Mouse (Mus musculus): ENCODE measurements around the gene Syt16. TPM values are rescaled to one million over a fixed set of nuclear protein-coding genes. Genes with fewer than 3 reads are reported as not detected.

The Syt16 gene
- polyA plus RNA-seq, 1 experiment, result not detected

DNA sequence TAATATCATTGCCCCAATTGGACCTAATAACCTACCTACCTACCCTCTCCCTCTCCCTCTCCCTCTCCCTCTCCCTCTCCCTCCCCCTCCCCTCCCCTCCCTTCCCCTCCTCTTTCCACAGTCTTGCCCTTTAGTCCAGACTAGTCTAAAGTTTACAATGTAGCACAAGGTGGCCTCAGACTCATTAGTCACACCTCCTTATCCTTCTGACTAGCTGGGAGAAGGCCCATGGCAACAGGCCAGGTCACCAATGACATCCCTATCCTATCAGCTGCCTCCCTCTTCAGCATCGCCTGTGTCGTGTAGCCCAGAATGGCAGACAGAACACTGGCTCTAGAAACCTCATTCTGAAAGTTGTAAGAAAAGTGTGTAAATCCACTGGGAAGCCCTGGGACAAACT is 58.7 kb downstream of the Syt16 start:
- H3K27ac ChIP-seq (replicated peaks; ENCODE audit: low read depth, low read length), result no peak overlapping the region
- no peak overlapping the region for H3K4me3 ChIP-seq (ENCODE audit: insufficient read depth, low read depth, low read length)

DNA sequence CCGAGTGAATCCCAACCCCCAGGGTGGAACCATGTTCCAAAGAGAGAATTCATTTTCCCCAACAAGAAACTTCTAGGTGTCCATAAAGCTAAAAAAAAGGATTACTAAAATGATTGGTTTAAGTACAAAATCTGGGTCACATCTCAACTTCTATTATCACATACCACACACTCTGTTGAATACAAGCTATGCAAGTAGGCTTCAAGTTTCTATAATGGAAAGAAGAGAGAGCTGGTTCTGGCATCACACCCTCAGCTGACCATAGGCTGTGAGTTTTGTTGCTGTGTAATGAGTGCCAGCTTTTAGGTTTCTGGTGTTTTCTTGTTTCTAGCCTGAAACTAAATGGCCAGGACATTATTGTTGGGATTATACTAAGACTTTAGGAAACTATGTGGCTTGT is 65.1 kb downstream of the Syt16 start:
- no peaks in the 10 kb centered on the region for H3K4me1 ChIP-seq (ENCODE audit: control insufficient read depth, insufficient read depth, insufficient read length, low read length)
- no peak overlapping the region for H3K27ac ChIP-seq (replicated peaks; ENCODE audit: low read depth, low read length)
- no peak overlapping the region for H3K4me3 ChIP-seq (ENCODE audit: insufficient read depth, low read depth, low read length)

More for the DNA sequence above, 58.7 kb downstream of the Syt16 start:
- H3K4me1 ChIP-seq (ENCODE audit: control insufficient read depth, insufficient read depth, insufficient read length, low read length), result no peaks in the 10 kb centered on the region

GRCm38 (mm10) chr12:74068912-74069311 is 71.5 kb downstream of the Syt16 start:
- Histone ChIP-seq H3K27ac (replicated peaks; ENCODE audit: low read depth, low read length) (no peak overlapping the region), H3K4me3 (ENCODE audit: insufficient read depth, low read depth, low read length) (no peak overlapping the region), H3K4me1 (ENCODE audit: control insufficient read depth, insufficient read depth, insufficient read length, low read length) (no peaks in the 10 kb centered on the region)

DNA sequence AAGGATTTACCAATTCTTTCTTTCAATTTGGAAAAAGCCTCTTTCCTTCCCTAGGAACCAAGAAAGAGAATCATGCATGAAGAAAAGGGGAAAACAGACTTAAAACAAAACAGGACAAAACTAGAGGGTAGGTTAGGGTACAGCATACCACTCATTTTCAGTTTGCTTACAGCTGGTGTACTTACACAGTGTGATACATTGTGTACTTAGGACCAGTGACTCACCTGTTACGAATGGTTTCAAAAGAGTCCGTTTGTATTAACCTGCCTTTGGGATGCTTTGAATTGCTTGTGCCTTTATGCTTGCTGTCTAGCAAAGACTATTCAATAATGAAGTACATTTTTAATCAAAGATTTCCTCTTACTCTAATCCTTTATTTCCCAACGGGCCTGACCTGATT is 78.1 kb downstream of the Syt16 start:
- no peak overlapping the region for H3K27ac ChIP-seq (replicated peaks; ENCODE audit: low read depth, low read length)
- H3K4me3 ChIP-seq (ENCODE audit: insufficient read depth, low read depth, low read length), result no peak overlapping the region
- no peaks in the 10 kb centered on the region for H3K4me1 ChIP-seq (ENCODE audit: control insufficient read depth, insufficient read depth, insufficient read length, low read length)

DNA sequence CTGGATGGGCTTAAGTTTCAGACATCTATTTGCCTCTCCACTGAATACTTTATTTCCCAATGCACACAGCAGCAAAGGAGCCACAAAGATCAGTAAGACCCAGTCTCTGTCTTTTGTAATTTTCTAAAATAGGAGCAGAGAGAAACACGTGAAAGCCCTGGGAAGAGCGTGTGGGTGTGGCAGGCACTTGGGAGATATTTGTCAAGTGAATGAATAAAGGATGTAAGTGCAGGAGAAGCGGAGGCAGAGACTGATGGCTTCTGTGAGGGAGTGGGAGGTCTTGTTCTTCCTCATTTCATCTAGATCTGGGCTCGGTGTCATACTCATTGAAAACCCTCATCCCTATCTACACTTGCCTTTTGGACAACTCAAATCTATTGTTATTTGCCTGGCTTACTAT is 78.6 kb downstream of the Syt16 start:
- Histone ChIP-seq H3K27ac (replicated peaks; ENCODE audit: low read depth, low read length) (no peak overlapping the region), H3K4me1 (ENCODE audit: control insufficient read depth, insufficient read depth, insufficient read length, low read length) (no peaks in the 10 kb centered on the region), H3K4me3 (ENCODE audit: insufficient read depth, low read depth, low read length) (no peak overlapping the region)

GRCm38 (mm10) chr12:74081122-74081521 is 83.7 kb downstream of the Syt16 start:
- Histone ChIP-seq H3K4me3 (ENCODE audit: insufficient read depth, low read depth, low read length) (no peak overlapping the region), H3K27ac (replicated peaks; ENCODE audit: low read depth, low read length) (no peak overlapping the region), H3K4me1 (ENCODE audit: control insufficient read depth, insufficient read depth, insufficient read length, low read length) (no peaks in the 10 kb centered on the region)

DNA sequence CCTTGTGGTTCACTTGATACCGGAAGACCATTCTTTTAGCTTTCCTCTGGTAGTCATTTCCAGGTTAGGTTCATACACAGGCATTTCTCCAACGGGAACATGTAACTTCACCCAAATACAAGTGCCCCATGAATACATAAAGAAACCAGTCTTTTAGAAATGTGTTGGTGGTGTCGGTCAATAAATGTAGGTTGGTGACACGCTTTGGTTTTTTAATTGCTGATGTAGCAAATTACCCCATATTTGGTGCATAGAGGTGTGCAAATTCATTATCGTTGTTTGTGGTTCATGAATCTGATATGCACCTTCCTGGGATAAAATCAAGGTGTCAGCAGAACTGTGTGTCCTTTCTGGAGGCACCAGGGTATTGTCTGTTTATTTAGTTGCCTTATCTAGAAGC is 86.9 kb downstream of the Syt16 start:
- Histone ChIP-seq H3K27ac (replicated peaks; ENCODE audit: low read depth, low read length) (no peak overlapping the region), H3K4me1 (ENCODE audit: control insufficient read depth, insufficient read depth, insufficient read length, low read length) (no peaks in the 10 kb centered on the region), H3K4me3 (ENCODE audit: insufficient read depth, low read depth, low read length) (no peak overlapping the region)

DNA sequence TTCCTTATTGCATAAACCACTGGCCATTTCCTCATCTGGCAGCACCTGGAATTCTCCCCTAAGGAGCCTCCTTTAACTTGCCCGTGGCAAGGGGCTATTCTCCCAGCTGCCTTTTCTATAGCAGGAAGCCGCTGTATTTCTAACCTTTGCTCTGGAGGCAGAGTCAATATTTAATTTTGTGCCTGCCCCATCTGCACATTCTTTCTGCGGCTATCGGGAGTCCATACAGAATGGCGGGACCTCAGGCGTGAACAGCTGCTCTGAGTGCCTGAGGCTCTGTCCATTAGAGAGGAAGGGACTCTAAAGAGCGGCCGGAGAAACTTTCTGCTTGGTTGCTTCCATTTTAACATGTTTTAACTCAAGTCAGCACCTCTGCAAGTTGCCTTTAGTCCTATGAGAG is 89.6 kb downstream of the Syt16 start:
- no peaks in the 10 kb centered on the region for H3K4me1 ChIP-seq (ENCODE audit: control insufficient read depth, insufficient read depth, insufficient read length, low read length)
- no peak overlapping the region for H3K4me3 ChIP-seq (ENCODE audit: insufficient read depth, low read depth, low read length)
- H3K27ac ChIP-seq (replicated peaks; ENCODE audit: low read depth, low read length), result no peak overlapping the region

GRCm38 (mm10) chr12:74089342-74090131 is 92.1 kb downstream of the Syt16 start:
- no peak overlapping the region for H3K4me3 ChIP-seq (ENCODE audit: insufficient read depth, low read depth, low read length)
- H3K27ac ChIP-seq (replicated peaks; ENCODE audit: low read depth, low read length), result no peak overlapping the region
- H3K4me1 ChIP-seq (ENCODE audit: control insufficient read depth, insufficient read depth, insufficient read length, low read length), result no peaks in the 10 kb centered on the region

DNA sequence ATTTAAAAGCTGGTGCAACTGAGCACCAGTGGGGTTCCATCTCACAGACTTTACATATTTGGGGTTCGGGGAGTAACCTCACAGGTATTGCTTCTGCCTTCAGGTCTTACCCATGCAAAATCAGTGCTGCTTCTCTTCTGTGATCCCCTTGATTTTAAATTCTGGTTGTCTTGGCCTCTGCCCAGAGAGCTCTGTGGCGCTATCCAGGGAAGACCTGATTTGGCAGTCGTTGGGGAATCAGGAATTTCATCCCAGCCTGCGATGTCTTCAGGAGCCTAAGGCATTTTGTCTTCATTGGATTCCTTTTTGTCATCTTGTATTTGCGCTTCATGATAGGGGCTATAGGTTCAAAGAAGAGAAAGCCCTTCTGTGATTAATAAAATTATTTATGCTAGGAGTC is 95.1 kb downstream of the Syt16 start:
- no peaks in the 10 kb centered on the region for H3K4me1 ChIP-seq (ENCODE audit: control insufficient read depth, insufficient read depth, insufficient read length, low read length)
- H3K27ac ChIP-seq (replicated peaks; ENCODE audit: low read depth, low read length), result no peak overlapping the region
- no peak overlapping the region for H3K4me3 ChIP-seq (ENCODE audit: insufficient read depth, low read depth, low read length)

- H3K4me3 ChIP-seq (ENCODE audit: insufficient read depth, low read depth, low read length), result no peak overlapping the region
- H3K4me1 ChIP-seq (ENCODE audit: control insufficient read depth, insufficient read depth, insufficient read length, low read length), result no peaks in the 10 kb centered on the region
- H3K27ac ChIP-seq (replicated peaks; ENCODE audit: low read depth, low read length), result no peak overlapping the region
Observed at GRCm38 (mm10) chr12:74093110-74093509, 95.6 kb downstream of the Syt16 start.

- H3K4me1 ChIP-seq (ENCODE audit: control insufficient read depth, insufficient read depth, insufficient read length, low read length), result no peaks in the 10 kb centered on the region
- no peak overlapping the region for H3K4me3 ChIP-seq (ENCODE audit: insufficient read depth, low read depth, low read length)
- no peak overlapping the region for H3K27ac ChIP-seq (replicated peaks; ENCODE audit: low read depth, low read length)
Observed at GRCm38 (mm10) chr12:74094701-74095100, 97.2 kb downstream of the Syt16 start.

DNA sequence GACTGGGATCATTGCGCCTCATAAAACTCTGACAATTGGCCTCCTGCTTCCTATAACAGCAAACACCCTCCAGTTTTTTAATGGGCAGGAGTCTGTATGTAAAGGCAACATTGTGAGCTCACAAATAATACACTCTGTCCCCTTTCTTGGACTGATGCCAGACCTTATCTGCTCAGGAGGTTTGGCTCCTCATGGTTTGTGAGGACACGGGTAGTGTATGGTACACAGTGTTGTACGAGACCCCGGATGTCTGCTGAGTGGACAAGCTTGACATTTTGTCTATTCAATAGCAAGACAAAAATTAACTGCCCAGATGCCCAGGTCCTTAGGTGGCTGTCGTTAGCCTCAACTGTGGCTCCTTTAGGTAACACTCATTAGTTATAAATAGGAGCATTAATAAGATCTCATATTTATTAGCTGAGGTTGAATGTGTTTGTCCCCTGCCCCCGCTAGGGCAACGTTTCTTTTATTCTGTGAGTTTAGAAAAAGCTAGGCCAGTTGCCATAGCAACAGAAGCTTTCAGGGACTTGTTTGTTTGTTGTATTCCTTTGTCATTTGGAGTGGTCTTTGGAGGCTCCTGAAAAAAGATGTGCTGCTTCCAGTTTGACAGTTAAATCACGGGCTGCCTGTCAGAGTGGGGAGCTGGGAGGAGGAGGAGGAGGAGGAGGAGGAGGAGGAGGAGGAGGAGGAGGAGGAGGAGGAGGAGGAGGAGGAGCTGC is 101.3 kb downstream of the Syt16 start:
- no peak overlapping the region for H3K27ac ChIP-seq (replicated peaks; ENCODE audit: low read depth, low read length)
- no peaks in the 10 kb centered on the region for H3K4me1 ChIP-seq (ENCODE audit: control insufficient read depth, insufficient read depth, insufficient read length, low read length)
- no peak overlapping the region for H3K4me3 ChIP-seq (ENCODE audit: insufficient read depth, low read depth, low read length)

DNA sequence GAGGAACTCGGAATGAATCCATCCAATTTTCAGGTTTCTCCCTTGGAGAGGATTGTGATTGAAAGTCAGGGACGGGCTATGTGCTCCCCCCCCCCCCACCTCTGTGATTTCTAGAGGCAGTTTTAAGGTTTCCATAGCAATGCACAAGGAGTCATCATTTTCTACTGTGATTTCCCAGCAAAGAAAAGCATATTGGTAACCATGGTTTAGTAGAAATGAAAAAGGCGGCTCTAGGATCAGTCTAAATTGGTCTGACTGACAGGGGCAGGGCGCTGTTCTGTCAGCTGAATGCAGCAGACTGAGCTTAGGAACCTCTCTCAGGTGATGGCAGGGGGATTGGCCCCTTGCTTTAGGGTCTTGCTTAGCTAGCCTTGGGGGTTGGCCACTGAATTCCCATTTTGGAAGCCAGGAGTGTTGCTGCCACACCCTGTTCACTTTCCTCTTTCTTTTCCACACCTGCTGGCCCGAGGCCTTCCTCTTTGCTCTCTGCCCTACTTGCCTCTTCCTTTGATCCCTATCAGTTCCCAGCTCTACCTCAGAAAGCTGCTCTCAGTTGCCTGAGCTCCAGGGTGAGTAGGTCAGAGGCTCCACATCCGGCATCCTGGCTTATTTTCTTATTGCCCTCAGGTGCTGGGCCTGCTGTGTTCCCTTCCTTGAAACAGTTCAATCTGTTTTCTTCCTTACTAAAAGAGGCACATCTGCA is 108.5 kb downstream of the Syt16 start:
- Histone ChIP-seq H3K27ac (replicated peaks; ENCODE audit: low read depth, low read length) (no peak overlapping the region), H3K4me3 (ENCODE audit: insufficient read depth, low read depth, low read length) (no peak overlapping the region), H3K4me1 (ENCODE audit: control insufficient read depth, insufficient read depth, insufficient read length, low read length) (no peaks in the 10 kb centered on the region)

DNA sequence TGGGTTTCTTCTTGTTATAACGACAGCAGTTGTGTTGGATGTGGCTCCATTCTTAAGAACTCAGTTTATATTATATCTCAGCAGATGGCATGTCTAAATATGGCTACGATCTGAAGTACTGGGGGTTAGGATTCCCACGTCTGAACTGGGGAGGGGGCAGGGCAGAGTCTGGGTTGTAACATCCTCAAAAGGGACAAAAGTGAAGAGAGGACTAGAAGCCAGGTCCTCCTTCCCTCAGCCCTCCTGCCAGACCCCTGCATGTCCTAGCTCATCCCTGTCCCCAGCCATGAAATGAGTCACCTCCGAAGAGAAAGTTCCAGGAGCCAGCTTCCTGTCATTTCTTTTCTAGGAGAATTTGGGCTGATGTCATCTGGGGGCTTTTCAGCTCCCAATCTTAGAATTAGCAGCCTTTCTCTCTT is 111.2 kb downstream of the Syt16 start:
- Histone ChIP-seq H3K27ac (replicated peaks; ENCODE audit: low read depth, low read length) (no peak overlapping the region), H3K4me3 (ENCODE audit: insufficient read depth, low read depth, low read length) (no peak overlapping the region), H3K4me1 (ENCODE audit: control insufficient read depth, insufficient read depth, insufficient read length, low read length) (no peaks in the 10 kb centered on the region)
